Mouse (Mus musculus) c-Kit-positive CD71-positive TER-119-negative erythroid progenitor cells, embryonic 14.5 days (primary cell): ENCODE results near the gene Snx17.
A peak's percentile ranks its signal among the peaks of the same experiment; 100 is the strongest.

Experiments used
- DNase-seq: peaks from one replicate; pipeline ENCODE4 v3.0.0-alpha.2; 2013; ENCODE audit warnings: low read depth

Snx17 gene

GRCm38 (mm10) chr5:31192939-31193630, at the start of gene Snx17, which contains the start of gene Eif2b4:
Gene Snx17, plus strand, starts transcription at chr5:31193227.
Gene Eif2b4, minus strand, starts transcription at chr5:31193430.
- DNase-seq = peak; percentile 99

DNA sequence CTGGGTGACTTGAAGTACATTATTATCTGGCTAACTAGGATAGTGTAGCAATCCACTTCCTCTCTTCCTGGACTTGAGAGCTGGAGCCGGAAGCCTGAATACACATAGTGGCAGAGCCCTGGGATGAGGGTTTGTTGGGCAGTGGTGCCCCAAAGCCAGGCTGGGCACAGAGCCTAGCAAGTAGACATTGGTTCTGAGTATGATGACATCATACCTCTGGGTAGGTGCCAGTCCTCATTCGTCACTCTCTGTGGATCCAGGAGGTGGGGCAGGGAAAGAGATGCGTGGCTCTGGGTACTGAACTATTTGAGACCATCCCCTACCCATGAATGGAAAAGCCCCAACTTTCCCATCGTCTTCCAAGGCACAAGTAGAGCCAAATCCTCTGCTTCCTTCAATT, 43.2 kb upstream of the Snx17 start:
- no peak for DNase-seq

DNA sequence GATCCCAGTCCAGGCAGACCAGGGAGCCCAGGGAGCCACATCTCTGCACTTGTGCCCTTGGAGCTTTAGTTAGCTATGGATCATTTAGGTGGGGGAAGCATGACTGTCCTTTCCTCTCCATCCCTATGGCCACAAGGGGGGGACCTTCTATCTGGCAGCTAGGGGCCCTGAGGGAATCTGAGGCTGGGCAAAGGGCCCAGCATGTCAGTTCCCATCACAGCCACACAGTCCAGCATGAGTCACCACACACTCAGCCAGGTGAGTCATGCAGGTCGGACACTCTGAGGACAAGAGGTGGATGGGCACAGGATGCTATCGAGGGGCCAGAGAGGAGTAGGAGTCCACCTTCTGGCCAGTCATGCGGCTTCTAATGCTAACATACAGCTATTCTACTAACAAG, 41.3 kb upstream of the Snx17 start:
- no peak for DNase-seq

- DNase-seq = no peak
Observed at GRCm38 (mm10) chr5:31153516-31154151, 39.4 kb upstream of the Snx17 start.

DNA sequence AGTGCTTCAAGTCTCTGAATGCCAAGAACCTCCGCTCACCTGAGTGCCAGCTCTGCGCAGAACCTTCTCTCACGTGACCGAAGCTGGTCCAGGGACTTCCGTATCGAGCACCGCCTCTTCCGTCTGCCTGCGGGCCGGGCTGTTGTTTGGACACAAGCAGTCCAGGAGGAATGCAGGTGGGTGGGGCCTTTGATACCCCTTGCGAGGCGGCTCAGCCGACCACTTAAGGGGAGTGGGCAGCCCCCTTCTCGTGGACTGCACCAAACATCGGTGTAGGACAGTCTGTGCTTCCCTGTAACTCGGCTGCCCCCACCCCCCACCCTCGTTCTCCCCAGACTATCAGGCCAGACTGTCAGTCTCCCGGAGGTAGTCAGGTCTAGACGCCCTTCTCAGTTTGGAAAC, 38.9 kb upstream of the Snx17 start, which contains the start of gene Mpv17:
Gene Mpv17 (minus strand): TSS at position 100 of the 402 bp plus-strand sequence.
- DNase-seq = peak; percentile 67

- no peak for DNase-seq
Observed at GRCm38 (mm10) chr5:31162462-31162861, 30.6 kb upstream of the Snx17 start.

DNA sequence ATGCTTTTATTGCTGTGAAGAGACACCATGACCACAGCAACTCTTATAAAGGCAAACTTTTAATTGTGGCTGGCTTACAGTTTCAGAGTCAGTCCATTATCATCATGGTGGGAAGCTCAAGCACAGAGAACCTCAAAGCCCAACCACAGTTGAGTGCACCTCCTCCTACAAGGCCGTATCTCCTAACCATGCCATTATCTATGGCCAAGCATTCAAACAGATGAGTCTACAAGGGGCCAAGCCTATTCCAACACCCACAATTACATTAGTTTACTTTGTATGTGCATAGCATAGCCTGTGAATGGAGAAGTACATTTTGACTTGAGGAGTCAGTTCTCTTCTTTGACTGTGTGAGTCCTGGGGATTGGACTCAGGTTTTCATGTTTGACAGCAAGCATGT, 28.1 kb upstream of the Snx17 start:
- DNase-seq = no peak

DNA sequence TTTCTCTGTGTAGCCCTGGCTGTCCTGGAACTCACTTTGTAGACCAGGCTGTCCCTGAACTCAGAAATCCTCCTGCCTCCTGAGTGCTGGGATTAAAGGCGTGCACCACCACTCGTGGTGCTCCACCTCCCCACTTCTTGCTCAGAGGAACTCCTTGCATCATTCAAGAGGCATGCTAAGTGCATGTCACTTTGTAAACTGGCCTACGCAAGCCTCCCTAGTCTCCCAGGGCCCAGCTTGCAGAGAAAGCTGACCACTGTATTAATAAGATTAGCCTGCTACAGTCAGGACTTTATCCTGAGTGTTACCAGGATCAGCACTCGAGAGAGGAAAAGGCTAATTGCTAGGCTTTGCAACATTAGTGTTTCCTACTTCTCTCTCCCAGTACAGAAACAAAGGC, 24.4 kb upstream of the Snx17 start:
- no peak for DNase-seq

- peak; percentile 61 for DNase-seq
Observed at GRCm38 (mm10) chr5:31179301-31179765, 13.7 kb upstream of the Snx17 start.

DNA sequence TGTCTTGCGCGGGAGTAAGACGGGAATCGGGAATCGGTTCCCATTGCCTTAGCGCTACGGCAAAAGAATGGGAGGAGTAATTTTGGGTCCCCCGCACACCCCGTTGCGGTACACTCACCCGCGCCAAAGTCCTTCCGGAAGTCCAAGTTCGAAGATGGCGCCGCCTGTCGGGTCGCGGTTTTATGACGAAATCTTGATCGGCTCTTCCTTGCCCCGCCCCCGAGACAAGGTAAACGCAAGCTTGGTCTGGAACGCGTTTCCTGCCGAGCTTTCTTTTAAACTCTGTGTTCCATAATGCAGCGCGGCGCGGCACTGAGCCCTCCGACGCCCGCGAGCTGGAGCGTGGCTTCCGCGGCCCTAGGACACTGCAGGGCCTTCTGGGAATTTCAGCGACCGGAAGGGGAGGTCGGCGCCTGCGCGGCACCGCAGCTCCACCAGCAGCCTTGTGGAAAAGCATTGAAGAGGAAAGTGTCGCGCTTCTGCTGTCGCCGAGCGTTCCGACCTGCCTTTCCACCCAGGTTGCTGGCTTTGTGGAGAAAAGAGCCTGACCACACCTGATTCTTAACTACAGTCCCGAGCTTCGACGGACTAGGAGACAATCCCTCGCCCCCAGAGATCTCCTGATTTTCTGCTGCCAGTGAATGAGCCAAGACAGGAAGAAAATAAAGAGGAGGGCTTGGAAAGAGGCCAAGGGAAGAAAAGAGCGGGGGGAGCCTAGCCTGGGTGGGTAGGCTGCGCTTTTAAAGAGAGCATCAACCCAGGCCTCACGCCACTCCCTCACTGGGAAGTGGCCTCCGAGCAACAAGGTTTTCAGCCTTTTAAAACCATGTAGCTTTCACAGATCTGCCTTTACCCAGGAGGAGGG, 13.0 kb upstream of the Snx17 start, which contains the start of the genes Gm29609 and Gtf3c2:
Gene Gm29609 (minus strand): TSS at position 146 of the 865 bp plus-strand sequence.
Gene Gtf3c2 (minus strand): TSS at position 379 of the 865 bp plus-strand sequence.
- DNase-seq = peak; percentile 92

GRCm38 (mm10) chr5:31181183-31181770, 11.8 kb upstream of the Snx17 start:
- no peak for DNase-seq

GRCm38 (mm10) chr5:31183678-31184077, 9.3 kb upstream of the Snx17 start:
- DNase-seq = peak; percentile 63

GRCm38 (mm10) chr5:31188223-31188840, 4.7 kb upstream of the Snx17 start:
- no peak for DNase-seq

DNA sequence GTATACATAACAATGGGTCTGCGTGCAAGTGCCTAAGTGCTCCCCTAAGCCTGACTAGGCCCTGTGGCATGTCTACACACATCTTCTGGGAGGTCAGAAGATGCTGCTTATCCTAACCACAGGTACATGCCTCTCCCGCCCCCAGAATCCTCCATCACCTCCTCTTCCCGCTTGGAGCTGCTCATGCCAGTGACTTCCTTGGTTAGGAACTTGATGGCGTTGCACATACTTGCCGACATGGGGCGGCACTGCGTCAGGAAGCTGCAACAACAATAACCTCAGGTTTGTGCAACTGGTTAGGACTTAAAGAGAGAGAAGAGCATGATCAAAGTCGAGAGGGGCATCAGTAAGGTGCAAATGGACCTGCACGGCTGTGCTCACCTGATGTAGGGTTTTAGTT, 2.8 kb upstream of the Snx17 start:
- no peak for DNase-seq

GRCm38 (mm10) chr5:31192045-31192938, 735 bp upstream of the Snx17 start:
- DNase-seq = no peak

- DNase-seq = no peak
Observed at GRCm38 (mm10) chr5:31193631-31194281, 729 bp downstream of the Snx17 start.

DNA sequence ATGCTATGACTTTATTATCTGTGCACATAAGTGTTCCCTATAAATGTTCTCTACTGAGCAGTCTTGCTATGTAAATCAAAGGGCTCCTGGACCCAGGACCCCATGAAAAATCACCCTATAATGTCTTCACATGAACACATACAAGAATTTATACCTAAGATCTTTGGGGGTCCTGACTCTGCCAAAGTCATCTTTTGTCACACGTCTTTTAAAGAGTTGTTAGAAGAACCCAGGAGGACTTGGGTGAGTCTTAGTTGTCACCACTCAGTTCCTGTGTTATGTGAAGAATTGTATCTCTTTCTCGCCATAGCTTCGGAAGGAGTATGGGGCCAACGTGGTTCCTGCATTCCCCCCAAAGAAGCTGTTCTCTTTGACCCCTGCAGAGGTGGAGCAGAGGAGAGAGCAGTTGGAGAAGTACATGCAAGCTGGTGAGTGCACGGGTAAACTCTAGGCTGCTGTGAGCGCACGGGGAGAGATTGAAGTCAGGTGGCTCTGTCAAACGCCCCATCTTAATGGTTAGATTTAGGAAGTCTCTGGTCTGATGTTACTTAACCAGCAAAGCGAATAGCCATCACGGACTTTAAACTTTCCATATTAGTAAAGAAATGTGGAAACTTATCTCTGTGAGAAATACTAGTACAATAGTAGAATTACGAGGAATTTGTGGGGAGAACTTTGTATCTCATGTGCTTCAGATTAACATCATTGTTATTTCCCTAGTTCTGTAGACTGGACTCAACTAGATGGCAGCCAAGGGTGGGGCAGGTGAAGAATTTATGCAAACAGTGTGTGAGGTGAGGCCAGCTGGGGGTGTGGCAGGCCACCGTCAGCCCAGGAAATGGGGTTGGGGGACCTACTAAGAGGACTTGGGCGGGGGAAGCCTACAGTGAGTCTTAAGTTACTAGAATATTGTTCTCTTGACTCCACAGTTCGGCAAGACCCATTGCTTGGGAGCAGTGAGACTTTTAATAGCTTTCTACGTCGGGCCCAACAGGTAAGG, 1.8 kb downstream of the Snx17 start:
- DNase-seq = no peak

DNA sequence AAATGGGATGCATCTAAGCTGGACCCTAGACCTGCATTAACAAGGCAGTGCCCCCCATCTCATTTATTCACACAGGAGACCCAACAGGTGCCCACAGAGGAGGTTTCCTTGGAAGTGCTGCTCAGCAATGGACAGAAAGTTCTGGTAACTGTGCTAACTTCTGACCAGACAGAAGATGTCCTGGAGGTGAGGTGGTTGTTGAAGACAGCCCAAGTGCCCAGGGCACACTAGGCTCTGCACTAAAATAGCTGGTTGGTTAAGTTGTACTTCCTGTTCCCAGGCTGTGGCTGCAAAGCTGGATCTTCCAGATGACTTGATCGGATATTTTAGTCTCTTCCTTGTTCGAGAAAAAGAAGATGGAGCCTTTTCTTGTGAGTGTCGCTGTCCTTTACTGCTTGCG, 2.6 kb downstream of the Snx17 start:
- DNase-seq = no peak

DNA sequence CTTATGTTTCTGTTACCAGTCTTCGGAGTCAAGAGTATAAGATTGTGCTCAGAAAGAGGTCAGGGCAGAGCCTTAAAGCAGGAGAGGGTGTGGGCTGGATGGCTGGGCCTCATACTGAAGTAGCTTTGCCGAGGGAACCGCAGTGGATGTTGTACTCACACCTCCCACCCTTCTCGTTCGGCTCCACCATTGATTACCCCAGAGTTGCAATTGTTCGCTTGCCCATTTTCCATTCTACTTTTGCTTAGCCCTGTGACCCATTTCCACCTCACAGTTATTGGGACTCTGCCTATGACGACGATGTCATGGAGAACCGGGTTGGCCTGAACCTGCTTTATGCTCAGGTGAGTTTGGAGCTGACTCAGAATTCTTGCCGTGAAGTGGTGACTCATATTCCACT, 3.2 kb downstream of the Snx17 start:
- DNase-seq = no peak
